Mouse (Mus musculus) embryonic stem cell, embryonic (primary cell): ENCODE measurements around the gene Dph2.

Experiments used
- CTCF ChIA-PET, 4 experiments: fragments of 300-600 bp in 2 of 4; fragments of 350-600 bp in 2 of 4; sonication (Branson Sonifier 250); formaldehyde crosslinking; loops; one replicate each; lab custom pipeline; 2022; ENCODE audit warnings: inconsistent platforms in 2 of 4; lab: Charles Lee
- POLR2A ChIA-PET, 4 experiments: fragments of 300-600 bp in 2 of 4; fragments of 350-600 bp in 2 of 4; sonication (Branson Sonifier 250); formaldehyde crosslinking; loops; one replicate each; lab custom pipeline; 2022; ENCODE audit warnings: antibody characterized with exemption in 4 of 4, inconsistent platforms in 1 of 4; lab: Charles Lee

Gene Dph2

DNA sequence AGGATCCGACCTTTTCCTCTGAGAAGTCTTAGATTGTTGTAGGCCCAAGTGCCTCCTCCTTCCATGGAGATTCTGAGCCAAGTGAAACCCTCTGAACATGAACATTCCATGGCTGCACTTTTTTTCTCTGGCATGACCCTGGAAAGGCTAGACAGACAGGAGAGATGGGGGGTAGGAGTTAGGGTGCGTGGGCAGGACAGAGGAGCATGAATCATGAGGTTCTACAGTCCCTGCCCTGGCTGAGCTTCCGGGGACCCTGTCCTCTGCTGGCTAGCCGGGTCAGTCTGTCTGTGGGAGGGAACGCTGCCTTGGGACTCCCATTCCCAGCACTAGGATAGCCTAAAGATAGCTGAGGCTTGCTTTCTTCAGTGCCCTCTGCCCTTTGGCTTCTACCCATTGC is 47.4 kb downstream of the Dph2 start:
- CTCF ChIA-PET: interaction anchor here in 1 of 4 experiments (1.4 to 1.7 kb wide), 2 partner anchors 14 to 18 kb away, joined by 4 to 6 read pairs; no protein-coding TSS in a partner anchor
- POLR2A ChIA-PET: interaction anchor here in 2 of 4 experiments (0.6 to 1.4 kb wide), 3 partner anchors 8 to 450 kb away, joined by 3 to 6 read pairs (median 4); no protein-coding TSS in a partner anchor

DNA sequence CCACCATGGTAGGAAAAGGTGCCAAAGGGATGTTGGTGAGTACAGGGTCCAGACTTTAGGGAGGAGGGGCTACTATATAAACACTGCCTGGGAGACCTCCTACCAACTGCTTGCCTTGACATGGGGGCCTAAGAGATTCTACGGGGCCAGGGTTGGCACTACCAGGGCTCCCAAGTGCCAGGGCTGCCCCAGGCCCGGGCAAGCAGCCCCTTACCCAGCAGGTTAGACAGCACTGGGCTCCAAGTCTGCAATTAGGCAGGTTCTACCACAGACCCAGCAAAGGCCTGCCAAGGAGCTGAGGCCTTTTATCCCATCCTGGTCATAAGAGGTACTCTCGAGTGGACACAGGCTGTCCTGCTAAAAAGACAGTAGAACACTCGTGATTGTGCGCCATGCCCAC is 48.7 kb downstream of the Dph2 start:
- ChIA-PET CTCF (interaction anchor here in 1 of 4 experiments (1.5 to 1.7 kb wide), 2 partner anchors 19 to 738 kb away, joined by 3 to 6 read pairs; no protein-coding TSS in a partner anchor), POLR2A (no interaction called here)

DNA sequence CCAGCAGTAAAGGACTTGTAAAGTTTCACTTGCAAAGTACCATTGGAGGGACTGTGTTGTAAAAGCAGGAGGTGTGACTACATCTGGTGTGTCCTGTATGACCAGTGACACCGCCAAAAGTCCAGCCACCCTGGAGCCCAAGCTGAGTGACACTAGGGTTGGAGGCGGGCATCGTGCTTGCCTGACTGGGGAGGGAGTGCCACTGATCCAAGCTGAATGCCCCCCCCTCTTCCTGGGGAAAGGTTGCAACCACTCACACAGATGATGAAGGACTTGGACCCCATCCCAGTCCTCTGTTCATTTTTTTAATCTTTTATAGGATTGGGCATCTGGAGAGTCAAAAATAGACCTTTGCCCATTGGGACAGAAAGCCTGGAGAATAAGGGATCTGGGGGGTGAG is 50.3 kb downstream of the Dph2 start:
- POLR2A ChIA-PET: interaction anchor here in 1 of 4 experiments (0.7 to 1.8 kb wide), 2 partner anchors 18 to 35 kb away, joined by 4 to 5 read pairs; no protein-coding TSS in a partner anchor

DNA sequence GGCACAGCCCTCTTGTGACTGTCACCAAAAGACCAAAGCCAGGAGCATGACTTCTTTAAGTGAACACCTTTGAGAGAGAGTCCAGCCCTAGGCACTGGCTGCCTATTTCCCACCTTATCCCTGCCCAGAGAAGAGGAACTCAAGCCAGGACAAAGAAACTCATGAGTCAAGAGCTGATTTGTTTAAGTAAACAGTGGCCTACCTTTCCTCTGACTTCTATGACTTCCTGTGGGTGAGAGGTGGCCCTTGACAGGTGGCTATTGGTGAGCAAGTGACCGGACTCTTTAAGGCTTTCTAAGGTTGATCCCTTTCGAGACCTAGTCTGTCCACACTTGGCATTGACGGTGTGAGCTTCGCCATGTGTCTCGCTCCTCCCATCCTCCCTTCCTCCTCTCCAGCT is 51.0 kb downstream of the Dph2 start:
- POLR2A ChIA-PET: interaction anchor here in 1 of 4 experiments (0.7 to 1.8 kb wide), 2 partner anchors 19 to 35 kb away, joined by 4 to 5 read pairs; no protein-coding TSS in a partner anchor
- CTCF ChIA-PET: no interaction called here

More for the DNA sequence above, 50.3 kb downstream of the Dph2 start:
- CTCF ChIA-PET: no interaction called here

DNA sequence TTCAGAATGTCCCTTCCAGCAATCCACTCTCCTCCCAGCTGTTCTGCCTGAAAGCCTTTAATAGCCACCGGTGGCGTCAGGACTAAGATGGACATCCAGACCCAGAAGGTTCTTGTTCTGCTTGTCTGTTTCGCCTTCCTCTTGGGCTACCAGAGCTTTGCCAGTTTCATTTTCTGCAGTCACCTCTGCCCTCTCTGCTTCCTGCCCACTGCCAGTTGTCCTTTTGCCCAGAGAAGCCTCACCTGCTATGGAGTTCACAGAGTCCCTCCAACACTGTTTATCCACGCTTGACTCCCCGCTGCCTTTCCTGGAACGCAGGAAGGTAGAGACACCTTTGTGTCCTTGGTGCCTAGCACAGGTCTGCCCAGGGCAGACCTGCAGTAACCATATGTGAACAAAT is 52.5 kb downstream of the Dph2 start:
- POLR2A ChIA-PET: interaction anchor here in 3 of 4 experiments (0.7 to 1.4 kb wide), 4 partner anchors 9 to 242 kb away, joined by 3 to 11 read pairs (median 4); no protein-coding TSS in a partner anchor
- CTCF ChIA-PET: no interaction called here
